Mouse (Mus musculus) liver, embryonic 15.5 days (tissue): Measurements from ENCODE around the gene Fnbp1l. TPM values are rescaled to one million over a fixed set of nuclear protein-coding genes. Genes with fewer than 3 reads are reported as not detected.

Source experiments
- ATAC-seq: fragments of 200-750 bp; cut with Nextera tagmentation; 2 replicates; pipeline ENCODE4 v1.8.0; 2017; ENCODE audit warnings: moderate number of reproducible peaks, mild to moderate bottlenecking, moderate library complexity; ENCODE audit not compliant: insufficient read depth
- H3K27ac ChIP-seq: fragments of 300-500 bp; sonication (generic); replicated peaks from 2 replicates; pipeline ENCODE4 v1.5.1; 2015; ENCODE audit warnings: mild to moderate bottlenecking, inconsistent platforms
- H3K27me3 ChIP-seq: fragments of 300-500 bp; sonication (generic); 2 replicates; pipeline ENCODE4 v1.6.1; 2015; ENCODE audit warnings: mild to moderate bottlenecking, inconsistent platforms
- H3K36me3 ChIP-seq: fragments of 300-500 bp; sonication (generic); replicated peaks from 2 replicates; pipeline ENCODE4 v1.6.1; 2015; ENCODE audit warnings: moderate library complexity, mild to moderate bottlenecking, inconsistent platforms
- H3K4me1 ChIP-seq: fragments of 300-500 bp; sonication (generic); replicated peaks from 2 replicates; pipeline ENCODE4 v1.6.1; 2015; ENCODE audit warnings: inconsistent platforms
- H3K4me2 ChIP-seq: fragments of 300-500 bp; sonication (generic); 2 replicates; pipeline ENCODE4 v1.6.1; 2015; ENCODE audit warnings: moderate library complexity, mild to moderate bottlenecking, inconsistent platforms
- H3K4me3 ChIP-seq: fragments of 300-500 bp; sonication (generic); replicated peaks from 2 replicates; pipeline ENCODE4 v1.5.1; 2015; ENCODE audit warnings: mild to moderate bottlenecking, inconsistent platforms
- H3K9ac ChIP-seq: fragments of 300-500 bp; sonication (generic); 2 replicates; pipeline ENCODE4 v1.6.1; 2015; ENCODE audit warnings: moderate library complexity, mild to moderate bottlenecking, inconsistent platforms
- H3K9me3 ChIP-seq: fragments of 300-500 bp; sonication (generic); replicated peaks from 2 replicates; pipeline ENCODE4 v1.6.1; 2016; ENCODE audit warnings: inconsistent platforms
- WGBS: fragments of 180-500 bp; shearing (Covaris S2); methylation state at CpG from one replicate; pipeline ENCODE4 v1.1.7; 2015; ENCODE audit warnings: mixed read lengths; ENCODE audit not compliant: insufficient replicate concordance; 5-methylcytosine and 5-hydroxymethylcytosine counted together
- polyA plus RNA-seq: library from polyadenylated mRNA; unstranded; fragments of >200 nt; fragmentation: Nextera tagmentation; extraction: Ambion mirVana; gene quantifications from 2 replicates; pipeline ENCODE4 v1.2.1, GENCODE M21; 2015

Gene Fnbp1l
- polyA plus RNA-seq, 1 experiment from 2014 or later, result 3.5 TPM

GRCm38 (mm10) chr3:122565285-122565684 is 54.2 kb downstream of the Fnbp1l start:
- Histone ChIP-seq H3K36me3 (no peaks in the 10 kb centered on the region), H3K9me3 (no peaks in the 10 kb centered on the region), H3K4me2 (no peak overlapping the region), H3K9ac (no peak overlapping the region), H3K4me3 (no peak overlapping the region), H3K27ac (no peak overlapping the region), H3K4me1 (0 out of 2 replicates have a peak, but pooled peaks cover 2% of the 10 kb centered on the region), H3K27me3 (no peaks in the 10 kb centered on the region)
- 36% methylated on average over 7 of the region's 7 CpGs for WGBS
- no peak for ATAC-seq

DNA sequence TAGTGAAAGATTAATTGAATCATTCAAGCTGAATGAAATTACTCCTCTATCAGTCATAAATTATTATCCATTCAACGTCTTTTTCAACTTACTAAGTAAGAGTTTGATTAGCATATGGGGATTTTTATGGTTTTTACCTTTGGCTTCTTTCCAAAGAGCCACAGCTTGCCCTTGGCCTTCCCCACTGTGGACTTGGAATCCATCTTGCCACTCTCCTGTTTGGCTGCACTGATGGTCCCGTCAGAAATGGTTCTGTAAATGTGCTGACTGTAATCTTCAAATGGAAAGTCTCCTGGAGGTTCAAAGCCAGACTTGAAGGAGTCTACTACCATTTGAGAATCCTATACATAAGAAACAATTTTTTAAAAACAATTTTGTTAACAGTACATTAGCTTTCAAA is 61.7 kb downstream of the Fnbp1l start:
- no peak for ATAC-seq
- no peaks in the 10 kb centered on the region for H3K4me1 ChIP-seq

DNA sequence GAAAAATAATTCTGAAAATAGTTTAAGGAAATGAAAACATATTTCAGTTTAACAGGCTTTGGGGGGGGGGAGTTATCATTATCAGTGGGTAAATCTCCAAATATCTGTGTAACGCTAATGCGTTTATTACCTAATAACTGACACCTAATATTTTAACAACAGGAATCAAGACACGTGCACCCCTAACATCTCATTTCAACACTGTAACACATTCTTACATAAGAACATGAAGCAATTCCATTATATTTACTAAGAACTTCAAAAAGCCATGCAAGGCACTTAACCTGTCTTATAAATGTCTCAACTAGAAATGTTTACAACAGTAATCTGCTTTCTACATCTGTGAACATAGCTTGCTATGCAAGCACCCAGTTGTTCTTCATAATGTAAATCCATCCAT is 68.3 kb downstream of the Fnbp1l start:
- no peak for ATAC-seq
- 77% methylated on average over 3 of the region's 3 CpGs for WGBS
- 0 out of 2 replicates have a peak, but pooled peaks cover 5% of the 10 kb centered on the region for H3K4me1 ChIP-seq

More for the DNA sequence above, 61.7 kb downstream of the Fnbp1l start:
- Histone ChIP-seq H3K4me3 (no peak overlapping the region), H3K36me3 (no peaks in the 10 kb centered on the region), H3K9me3 (no peaks in the 10 kb centered on the region), H3K27ac (no peak overlapping the region), H3K4me2 (no peak overlapping the region), H3K27me3 (no peaks in the 10 kb centered on the region), H3K9ac (no peak overlapping the region)
- 53% methylated on average over 2 of the region's 2 CpGs for WGBS

GRCm38 (mm10) chr3:122547469-122547868 is 72.0 kb downstream of the Fnbp1l start:
- WGBS, result 36% methylated on average over 4 of the region's 4 CpGs
- ATAC-seq, result peak; percentile 54; the same call in 1 of the 2 replicates

More for the DNA sequence above, 68.3 kb downstream of the Fnbp1l start:
- H3K36me3 ChIP-seq, result no peaks in the 10 kb centered on the region
- no peaks in the 10 kb centered on the region for H3K9me3 ChIP-seq
- no peak overlapping the region for H3K9ac ChIP-seq
- no peak overlapping the region for H3K4me2 ChIP-seq
- H3K27me3 ChIP-seq, result no peaks in the 10 kb centered on the region
- H3K27ac ChIP-seq, result no peak overlapping the region
- no peak overlapping the region for H3K4me3 ChIP-seq

GRCm38 (mm10) chr3:122545346-122545745 is 74.2 kb downstream of the Fnbp1l start:
- H3K4me1 ChIP-seq, result 0 out of 2 replicates have a peak, but pooled peaks cover 5% of the 10 kb centered on the region
- no peak overlapping the region for H3K27ac ChIP-seq
- no peaks in the 10 kb centered on the region for H3K9me3 ChIP-seq
- no peaks in the 10 kb centered on the region for H3K27me3 ChIP-seq
- H3K9ac ChIP-seq, result no peak overlapping the region
- whole genome bisulfite sequencing, result 34% methylated on average over 2 of the region's 2 CpGs
- H3K4me3 ChIP-seq, result no peak overlapping the region
- no peak overlapping the region for H3K4me2 ChIP-seq
- no peak for ATAC-seq
- H3K36me3 ChIP-seq, result no peaks in the 10 kb centered on the region

More at GRCm38 (mm10) chr3:122547469-122547868, 72.0 kb downstream of the Fnbp1l start:
- no peak overlapping the region for H3K4me3 ChIP-seq
- no peaks in the 10 kb centered on the region for H3K9me3 ChIP-seq
- no peak overlapping the region for H3K4me2 ChIP-seq
- H3K4me1 ChIP-seq, result 0 out of 2 replicates have a peak, but pooled peaks cover 5% of the 10 kb centered on the region
- H3K27ac ChIP-seq, result no peak overlapping the region
- H3K27me3 ChIP-seq, result no peaks in the 10 kb centered on the region
- H3K36me3 ChIP-seq, result no peaks in the 10 kb centered on the region
- H3K9ac ChIP-seq, result no peak overlapping the region

GRCm38 (mm10) chr3:122540918-122541317 is 78.6 kb downstream of the Fnbp1l start:
- no peaks in the 10 kb centered on the region for H3K27me3 ChIP-seq
- no peak overlapping the region for H3K27ac ChIP-seq
- WGBS, result 58% methylated on average over 4 of the region's 4 CpGs
- no peaks in the 10 kb centered on the region for H3K9me3 ChIP-seq
- no peak overlapping the region for H3K4me2 ChIP-seq
- H3K9ac ChIP-seq, result no peak overlapping the region
- H3K4me1 ChIP-seq, result no peaks in the 10 kb centered on the region
- H3K36me3 ChIP-seq, result no peaks in the 10 kb centered on the region
- no peak overlapping the region for H3K4me3 ChIP-seq
- ATAC-seq, result no peak

GRCm38 (mm10) chr3:122539961-122540690 is 79.4 kb downstream of the Fnbp1l start:
- H3K9ac ChIP-seq, result no peak overlapping the region
- WGBS, result 67% methylated on average over 17 of the region's 17 CpGs
- no peaks in the 10 kb centered on the region for H3K27me3 ChIP-seq
- ATAC-seq, result no peak
- no peaks in the 10 kb centered on the region for H3K9me3 ChIP-seq
- H3K4me3 ChIP-seq, result no peak overlapping the region
- H3K4me2 ChIP-seq, result no peak overlapping the region
- H3K27ac ChIP-seq, result no peak overlapping the region
- no peaks in the 10 kb centered on the region for H3K4me1 ChIP-seq
- H3K36me3 ChIP-seq, result no peaks in the 10 kb centered on the region

DNA sequence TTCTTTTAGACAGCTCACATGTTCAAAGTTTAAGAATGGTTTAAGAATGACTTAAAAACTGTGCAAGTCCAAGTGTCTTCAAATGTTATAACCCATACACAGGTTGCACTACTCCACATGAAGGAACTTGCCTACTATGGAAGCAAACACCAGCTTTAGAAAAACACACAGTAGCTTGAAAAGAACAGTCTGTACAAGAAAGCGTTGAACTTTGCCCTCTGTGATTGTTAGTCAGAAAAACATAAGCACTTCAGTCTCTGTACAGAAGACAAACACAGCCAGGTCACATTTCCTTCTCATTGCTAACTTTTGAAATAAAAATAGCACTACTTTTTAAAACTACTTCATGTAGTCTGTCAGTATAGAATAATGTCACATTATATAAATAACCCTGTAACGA is 80.7 kb downstream of the Fnbp1l start:
- no peaks in the 10 kb centered on the region for H3K27me3 ChIP-seq
- H3K9me3 ChIP-seq, result no peaks in the 10 kb centered on the region
- H3K4me3 ChIP-seq, result no peak overlapping the region
- H3K4me2 ChIP-seq, result no peak overlapping the region
- no peaks in the 10 kb centered on the region for H3K4me1 ChIP-seq
- WGBS, result 73% methylated on average over 2 of the region's 2 CpGs
- H3K27ac ChIP-seq, result no peak overlapping the region
- no peaks in the 10 kb centered on the region for H3K36me3 ChIP-seq
- H3K9ac ChIP-seq, result no peak overlapping the region
- ATAC-seq, result no peak

DNA sequence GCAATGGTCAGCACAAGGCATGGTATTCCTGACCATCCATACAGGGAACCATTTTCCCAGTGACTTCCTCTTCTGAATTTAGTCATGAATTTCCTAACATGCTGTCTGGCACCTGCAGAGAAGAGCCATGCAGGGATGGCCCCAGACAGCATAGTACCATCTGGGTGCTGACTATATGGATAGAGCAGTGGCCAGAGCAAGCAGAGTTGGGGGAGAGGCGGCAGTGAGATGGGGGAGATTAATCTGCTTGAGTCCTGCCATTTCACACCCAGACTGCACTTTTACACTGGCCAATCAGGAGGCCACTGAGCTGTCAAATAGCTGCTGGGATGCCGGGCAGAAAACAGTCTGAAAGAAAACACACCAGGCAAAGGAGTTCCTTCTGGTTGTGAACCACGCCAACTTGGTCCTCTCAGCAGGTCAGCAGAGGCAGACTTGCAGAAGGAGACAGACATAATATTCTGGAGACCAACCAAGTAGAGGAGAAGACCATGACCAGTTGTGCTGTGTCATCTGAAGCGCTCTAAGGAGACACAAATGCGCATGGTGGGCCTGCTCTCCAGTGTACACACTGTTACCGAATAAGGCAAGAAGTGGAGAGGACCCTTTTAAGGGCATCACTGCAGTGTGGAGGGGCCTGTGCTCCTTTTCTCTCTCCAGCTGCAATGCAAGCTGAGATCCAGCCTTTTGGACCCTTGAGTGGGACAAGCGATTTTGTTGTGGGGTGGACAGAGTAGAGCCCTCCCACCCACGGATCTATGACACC is 83.4 kb downstream of the Fnbp1l start:
- Histone ChIP-seq H3K4me2 (no peak overlapping the region), H3K9ac (no peak overlapping the region), H3K27me3 (no peaks in the 10 kb centered on the region), H3K4me1 (no peaks in the 10 kb centered on the region), H3K36me3 (no peaks in the 10 kb centered on the region), H3K9me3 (no peaks in the 10 kb centered on the region), H3K4me3 (no peak overlapping the region), H3K27ac (no peak overlapping the region)
- 66% methylated on average over 8 of the region's 8 CpGs for WGBS
- ATAC-seq, result no peak

DNA sequence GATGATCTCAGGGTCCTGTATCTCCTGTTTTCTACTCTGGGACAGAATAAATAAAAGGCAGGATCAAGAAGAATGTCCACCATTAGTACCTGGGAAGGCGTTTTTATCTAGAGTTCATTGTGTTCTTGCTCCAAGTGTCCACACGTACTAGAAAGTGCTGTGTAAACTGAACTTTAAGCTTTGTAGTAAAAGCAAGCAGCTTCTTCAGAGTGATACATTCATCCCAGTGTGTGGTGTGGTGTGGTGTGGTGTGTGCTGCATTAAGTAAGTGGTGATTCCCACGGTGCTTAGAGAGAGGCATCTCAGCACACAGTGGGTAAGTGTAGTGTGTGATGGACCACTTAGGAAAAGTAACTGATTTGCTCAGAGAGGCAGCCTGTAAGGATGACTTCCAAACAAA is 91.0 kb downstream of the Fnbp1l start:
- H3K4me3 ChIP-seq, result no peak overlapping the region
- H3K9me3 ChIP-seq, result no peaks in the 10 kb centered on the region
- no peaks in the 10 kb centered on the region for H3K27me3 ChIP-seq
- H3K4me2 ChIP-seq, result no peak overlapping the region
- H3K36me3 ChIP-seq, result no peaks in the 10 kb centered on the region
- H3K27ac ChIP-seq, result no peak overlapping the region
- ATAC-seq, result peak; percentile 47; the same call in 1 of the 2 replicates
- no peak overlapping the region for H3K9ac ChIP-seq
- no peaks in the 10 kb centered on the region for H3K4me1 ChIP-seq
- WGBS, result 55% methylated on average over 3 of the region's 3 CpGs

- Histone ChIP-seq H3K27ac (no peak overlapping the region), H3K9ac (no peak overlapping the region), H3K4me3 (no peak overlapping the region), H3K4me2 (no peak overlapping the region), H3K9me3 (no peaks in the 10 kb centered on the region), H3K4me1 (no peaks in the 10 kb centered on the region), H3K36me3 (no peaks in the 10 kb centered on the region), H3K27me3 (no peaks in the 10 kb centered on the region)
- ATAC-seq, result no peak
- WGBS, result 14% methylated on average over 1 of the region's 1 CpGs
Observed at GRCm38 (mm10) chr3:122521294-122521693, 98.2 kb downstream of the Fnbp1l start.
